Mouse (Mus musculus): ENCODE results near the gene Mtmr2.

DNA sequence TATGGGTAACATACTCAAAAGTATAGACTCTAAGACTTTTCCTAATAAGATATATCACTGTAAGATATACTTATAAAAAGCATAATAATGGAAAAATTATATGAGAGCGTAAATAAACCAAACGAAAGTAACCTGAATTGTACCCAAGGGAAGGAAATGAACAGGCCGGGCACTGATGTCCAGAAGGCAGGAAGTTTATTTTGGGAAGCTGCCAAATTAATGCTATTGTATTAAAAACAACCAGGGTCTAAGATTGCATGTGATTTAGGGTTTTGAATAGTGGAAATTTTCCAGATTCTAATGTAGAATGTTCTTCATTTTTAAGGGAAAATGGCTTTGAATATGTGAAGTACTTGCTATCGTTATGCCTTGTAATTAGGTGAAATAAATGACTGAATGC lies 4.3 kb downstream of the Mtmr2 start:
- TF ChIP-seq CTCF (IDR thresholded peaks at IDR 0.05) (no peak), POLR2A (IDR thresholded peaks at IDR 0.05; ENCODE audit: insufficient read depth, low read depth, low read length) (no peak)
